In genomic region chr4:133700905-133701368, GRCm38 (mm10) we compare ENCODE assay signal across 10 mouse cellular contexts. TPM values are rescaled to one million over a fixed set of nuclear protein-coding genes. Genes with fewer than 3 reads are reported as not detected.
A peak's percentile ranks its signal among the peaks of the same experiment; 100 is the strongest.
DNase-seq lines count a peak whose midpoint lies in the region; ATAC-seq and TF ChIP-seq lines count a peak whose summit lies in the region.
"Had no signal": no experiment of that assay in that cellular context is flagged by ENCODE, and none has a peak within 500 bp of the region (broad histone marks: within the 10 kb centered on the region; RNA-seq: fewer than 3 reads in every experiment).

No protein-coding gene starts in this region.

- TF ChIP-seq CTCF in lung, postnatal 0 days (IDR thresholded peaks at IDR 0.05), result no peak

- no peaks in the 10 kb centered on the region for H3K27me3 ChIP-seq in forebrain, embryonic 15.5 days
- no peaks in the 10 kb centered on the region for H3K27me3 ChIP-seq in forebrain, embryonic 12.5 days
- H3K27me3 ChIP-seq in lung, postnatal 0 days (replicated peaks; ENCODE audit: insufficient read depth, low read length), result no peaks in the 10 kb centered on the region
- no peaks in the 10 kb centered on the region for H3K27me3 ChIP-seq in midbrain, embryonic 13.5 days
- H3K27me3 ChIP-seq: embryonic facial prominence, embryonic 12.5 days; liver, embryonic 15.5 days had no signal

- no peak for TF ChIP-seq EP300 in lung, postnatal 0 days (IDR thresholded peaks at IDR 0.05)

- H3K4me1 ChIP-seq in forebrain, embryonic 15.5 days, result peaks cover 16% of the 10 kb centered on the region
- no peaks in the 10 kb centered on the region for H3K4me1 ChIP-seq in forebrain, embryonic 12.5 days
- H3K4me1 ChIP-seq in lung, postnatal 0 days (ENCODE audit: insufficient read depth, low read depth, low read length), result peaks cover 6% of the 10 kb centered on the region
- H3K4me1 ChIP-seq in midbrain, embryonic 13.5 days (replicated peaks), result 0 out of 2 replicates have a peak, but pooled peaks cover 3% of the 10 kb centered on the region
- H3K4me1 ChIP-seq: embryonic facial prominence, embryonic 12.5 days had no signal

- H3K9me3 ChIP-seq in forebrain, embryonic 15.5 days, result no peaks in the 10 kb centered on the region
- H3K9me3 ChIP-seq in forebrain, embryonic 12.5 days, result no peaks in the 10 kb centered on the region
- no peaks in the 10 kb centered on the region for H3K9me3 ChIP-seq in lung, postnatal 0 days (ENCODE audit: low read length)
- no peaks in the 10 kb centered on the region for H3K9me3 ChIP-seq in midbrain, embryonic 13.5 days
- H3K9me3 ChIP-seq: embryonic facial prominence, embryonic 12.5 days; liver, embryonic 15.5 days had no signal

- intact Hi-C loops in gastrocnemius, postnatal 36 days (cut with DNase I), result loop anchor here (5.0 kb wide), 1 partner anchor 51 kb away; no protein-coding TSS in a partner anchor

- peak; percentile 34 for DNase-seq in adrenal gland, postnatal 25 days
- DNase-seq in gastrocnemius, postnatal 36 days, result peak; percentile 42 to 49
- peak; percentile 66 to 73 for DNase-seq in kidney, postnatal 25 days
- DNase-seq in lung, postnatal 0 days (ENCODE audit: low spot score), result peak; percentile 80
- no peak for DNase-seq in liver

- WGBS in forebrain, embryonic 15.5 days, result 59% methylated on average over 11 of the region's 11 CpGs
- 87% methylated on average over 11 of the region's 11 CpGs for WGBS in forebrain, embryonic 12.5 days
- 49% methylated on average over 11 of the region's 11 CpGs for WGBS in lung, postnatal 0 days
- WGBS in midbrain, embryonic 13.5 days, result 85% methylated on average over 11 of the region's 11 CpGs

- peak overlapping the region; percentile 5; the same call in 1 of the 2 replicates for H3K27ac ChIP-seq in forebrain, embryonic 15.5 days (replicated peaks)
- no peak overlapping the region for H3K27ac ChIP-seq in forebrain, embryonic 12.5 days
- H3K27ac ChIP-seq in lung, postnatal 0 days (ENCODE audit: low read length), result 0 out of 2 replicates have a peak overlapping the region, but pooled peaks have one; percentile 22
- H3K27ac ChIP-seq in midbrain, embryonic 13.5 days, result no peak overlapping the region
- H3K27ac ChIP-seq: embryonic facial prominence, embryonic 12.5 days; liver, embryonic 15.5 days had no signal

- no peak overlapping the region for H3K9ac ChIP-seq in forebrain, embryonic 15.5 days (replicated peaks)
- no peak overlapping the region for H3K9ac ChIP-seq in forebrain, embryonic 12.5 days
- H3K9ac ChIP-seq in lung, postnatal 0 days (replicated peaks; ENCODE audit: low read depth), result no peak overlapping the region
- no peak overlapping the region for H3K9ac ChIP-seq in midbrain, embryonic 13.5 days (replicated peaks)
- H3K9ac ChIP-seq: embryonic facial prominence, embryonic 12.5 days; liver, embryonic 15.5 days had no signal

- no peak overlapping the region for H3K4me3 ChIP-seq in forebrain, embryonic 15.5 days
- H3K4me3 ChIP-seq in forebrain, embryonic 12.5 days (replicated peaks), result no peak overlapping the region
- no peak overlapping the region for H3K4me3 ChIP-seq in lung, postnatal 0 days (ENCODE audit: low read depth, low read length)
- no peak overlapping the region for H3K4me3 ChIP-seq in midbrain, embryonic 13.5 days (replicated peaks)
- H3K4me3 ChIP-seq: embryonic facial prominence, embryonic 12.5 days; liver, embryonic 15.5 days had no signal

- H3K36me3 ChIP-seq in forebrain, embryonic 15.5 days, result peaks cover 21% of the 10 kb centered on the region
- H3K36me3 ChIP-seq in forebrain, embryonic 12.5 days (replicated peaks), result peaks cover 75% of the 10 kb centered on the region
- H3K36me3 ChIP-seq in lung, postnatal 0 days (ENCODE audit: insufficient read depth, low read length), result peaks cover 4% of the 10 kb centered on the region; the same call in 1 of the 2 replicates
- peaks cover 73% of the 10 kb centered on the region for H3K36me3 ChIP-seq in midbrain, embryonic 13.5 days

- ATAC-seq in forebrain, embryonic 15.5 days (replicated peaks), result peak; percentile 74
- no peak for ATAC-seq in forebrain, embryonic 12.5 days (ENCODE audit: low FRiP score)
- ATAC-seq in lung, postnatal 0 days, result peak; percentile 88
- ATAC-seq in midbrain, embryonic 13.5 days, result no peak

- H3K4me2 ChIP-seq in forebrain, embryonic 15.5 days (replicated peaks), result no peak overlapping the region
- no peak overlapping the region for H3K4me2 ChIP-seq in forebrain, embryonic 12.5 days
- H3K4me2 ChIP-seq in lung, postnatal 0 days (replicated peaks; ENCODE audit: low read depth, low read length), result no peak overlapping the region
- no peak overlapping the region for H3K4me2 ChIP-seq in midbrain, embryonic 13.5 days (replicated peaks)
- H3K4me2 ChIP-seq: embryonic facial prominence, embryonic 12.5 days; liver, embryonic 15.5 days had no signal

RNA-seq across cellular contexts. Expression of gene Pigv, which starts 28.5 kb away (rescaled TPM):
- polyA plus RNA-seq in forebrain, embryonic 15.5 days (2015; fragmentation: Nextera tagmentation; extraction: Ambion mirVana), result 16.5 and 16.9 TPM in 2 replicates
- 17.3 and 18.0 TPM in 2 replicates for polyA plus RNA-seq in forebrain, embryonic 12.5 days (2016; fragmentation: Nextera tagmentation; extraction: Ambion mirVana)
- 17.1 and 24.6 TPM in 2 replicates for total RNA-seq in adrenal gland, postnatal 25 days (2021)
- total RNA-seq in gastrocnemius, postnatal 36 days (2021), result 10 to 100 TPM in 1 of 2 experiments, 1 to 10 TPM in 1; 8.4 to 10.4 TPM
- polyA plus RNA-seq in lung, postnatal 0 days (2015; fragmentation: Nextera tagmentation; extraction: Ambion mirVana), result 17.3 and 17.8 TPM in 2 replicates
- polyA plus RNA-seq in midbrain, embryonic 13.5 days (2015; fragmentation: Nextera tagmentation; extraction: Ambion mirVana), result 13.7 and 16.0 TPM in 2 replicates

RNA-seq across cellular contexts. Expression of gene Zdhhc18, which starts 51.0 kb away (rescaled TPM):
- 4.9 and 6.3 TPM in 2 replicates for polyA plus RNA-seq in forebrain, embryonic 15.5 days (2015; fragmentation: Nextera tagmentation; extraction: Ambion mirVana)
- 2.8 and 4.6 TPM in 2 replicates for polyA plus RNA-seq in forebrain, embryonic 12.5 days (2016; fragmentation: Nextera tagmentation; extraction: Ambion mirVana)
- 20.9 and 23.0 TPM in 2 replicates for total RNA-seq in adrenal gland, postnatal 25 days (2021)
- total RNA-seq in gastrocnemius, postnatal 36 days (2021), result 10 to 100 TPM; 24.5 to 35.2 TPM
- polyA plus RNA-seq in lung, postnatal 0 days (2015; fragmentation: Nextera tagmentation; extraction: Ambion mirVana), result 5.8 and 9.4 TPM in 2 replicates
- 3.5 and 4.1 TPM in 2 replicates for polyA plus RNA-seq in midbrain, embryonic 13.5 days (2015; fragmentation: Nextera tagmentation; extraction: Ambion mirVana)

RNA-seq across cellular contexts. Expression of gene Arid1a, which starts 55.6 kb away (rescaled TPM):
- 40.1 and 40.9 TPM in 2 replicates for polyA plus RNA-seq in forebrain, embryonic 15.5 days (2015; fragmentation: Nextera tagmentation; extraction: Ambion mirVana)
- 50.4 and 51.5 TPM in 2 replicates for polyA plus RNA-seq in forebrain, embryonic 12.5 days (2016; fragmentation: Nextera tagmentation; extraction: Ambion mirVana)
- total RNA-seq in adrenal gland, postnatal 25 days (2021), result 73.6 and 79.7 TPM in 2 replicates
- total RNA-seq in gastrocnemius, postnatal 36 days (2021), result 10 to 100 TPM; 18.1 to 24.4 TPM
- polyA plus RNA-seq in lung, postnatal 0 days (2015; fragmentation: Nextera tagmentation; extraction: Ambion mirVana), result 13.7 and 18.6 TPM in 2 replicates
- polyA plus RNA-seq in midbrain, embryonic 13.5 days (2015; fragmentation: Nextera tagmentation; extraction: Ambion mirVana), result 43.6 and 47.1 TPM in 2 replicates

Comparison
In these comparisons a context has a peak if more than half of its experiments do, and no peak if none do; other contexts are left out.
1. ATAC-seq: peak in forebrain, embryonic 15.5 days (single experiment) and lung, postnatal 0 days (single experiment); none in forebrain, embryonic 12.5 days (single experiment) and midbrain, embryonic 13.5 days (single experiment).
2. H3K27ac ChIP-seq: peak in forebrain, embryonic 15.5 days (single experiment) and lung, postnatal 0 days (single experiment); none in forebrain, embryonic 12.5 days (single experiment) and midbrain, embryonic 13.5 days (single experiment).